Mouse (Mus musculus): ENCODE data around the gene Hipk2. TPM values are rescaled to one million over a fixed set of nuclear protein-coding genes. Genes with fewer than 3 reads are reported as not detected.

Gene Hipk2
- polyA plus RNA-seq, 1 experiment from 2014 or later: 36.6 TPM

- H3K27ac ChIP-seq: no peak overlapping the region
- no peaks in the 10 kb centered on the region for H3K27me3 ChIP-seq
- ATAC-seq (ENCODE audit: low FRiP score): no peak
- H3K9ac ChIP-seq: no peak overlapping the region
- no peak overlapping the region for H3K4me3 ChIP-seq (replicated peaks)
- no peaks in the 10 kb centered on the region for H3K9me3 ChIP-seq
- no peak overlapping the region for H3K4me2 ChIP-seq
- WGBS: 77% methylated on average over 4 of the region's 4 CpGs
- peaks cover 16% of the 10 kb centered on the region for H3K36me3 ChIP-seq (replicated peaks)
- H3K4me1 ChIP-seq: no peaks in the 10 kb centered on the region
Observed at GRCm38 (mm10) chr6:38771061-38771667, 104.8 kb downstream of the Hipk2 start.

DNA sequence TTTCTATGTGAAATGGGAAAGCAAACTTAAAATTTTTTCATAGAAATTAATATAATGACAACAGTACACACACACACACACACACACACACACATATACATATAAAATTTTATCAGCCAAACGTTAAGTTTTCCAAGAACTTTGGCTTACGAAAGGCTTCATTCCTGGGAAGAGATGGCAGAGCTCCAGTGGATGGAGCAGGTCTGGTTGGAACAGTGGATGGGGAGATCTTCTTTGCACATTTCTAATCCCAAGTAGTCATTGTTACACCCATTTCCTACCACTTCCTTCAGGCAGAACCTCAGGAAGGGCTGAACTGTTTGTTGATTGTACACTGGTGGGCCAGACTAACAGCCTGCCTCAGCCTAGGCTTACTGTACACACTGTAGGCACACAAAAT lies 106.3 kb downstream of the Hipk2 start:
- H3K36me3 ChIP-seq (replicated peaks): peaks cover 22% of the 10 kb centered on the region
- no peaks in the 10 kb centered on the region for H3K4me1 ChIP-seq
- no peak overlapping the region for H3K9ac ChIP-seq
- no peaks in the 10 kb centered on the region for H3K9me3 ChIP-seq
- no peak overlapping the region for H3K4me2 ChIP-seq
- no peak overlapping the region for H3K27ac ChIP-seq
- H3K4me3 ChIP-seq (replicated peaks): no peak overlapping the region
- 93% methylated on average over 2 of the region's 2 CpGs for WGBS
- ATAC-seq (ENCODE audit: low FRiP score): no peak
- no peaks in the 10 kb centered on the region for H3K27me3 ChIP-seq

DNA sequence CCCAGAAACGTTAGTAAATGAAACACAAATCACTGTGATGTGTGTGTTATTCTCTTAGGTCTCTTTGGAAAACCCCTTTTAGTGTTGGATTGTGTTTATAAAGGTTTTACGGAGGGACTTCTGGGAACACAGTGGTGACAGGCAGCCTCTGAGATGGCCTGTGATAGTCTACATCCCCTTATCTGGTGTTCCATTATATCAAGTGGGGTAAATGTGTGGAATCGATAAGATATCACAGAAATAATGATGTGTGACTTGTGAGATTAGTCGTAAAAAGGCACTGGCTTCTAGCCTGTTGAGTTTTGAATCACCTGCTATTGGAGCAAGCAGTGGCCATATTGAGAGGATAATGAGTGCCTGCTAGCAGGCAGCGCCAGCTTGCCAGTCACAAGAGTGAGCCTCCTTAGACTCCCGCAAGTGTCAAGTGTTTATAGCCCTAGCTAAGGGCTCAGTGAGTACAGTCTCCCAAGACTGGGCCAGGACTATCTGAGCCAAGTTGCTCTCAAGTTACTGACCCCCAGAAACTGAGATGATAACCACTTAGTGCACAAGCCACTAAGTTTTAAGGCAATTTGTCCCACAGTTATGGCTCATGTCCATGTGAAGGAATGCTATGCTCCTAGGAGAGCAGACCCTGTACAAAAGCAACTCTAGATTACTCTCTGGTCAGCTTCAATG lies 113.2 kb downstream of the Hipk2 start:
- H3K9me3 ChIP-seq: no peaks in the 10 kb centered on the region
- peaks cover 21% of the 10 kb centered on the region for H3K36me3 ChIP-seq (replicated peaks)
- H3K4me2 ChIP-seq: no peak overlapping the region
- peaks cover 33% of the 10 kb centered on the region for H3K4me1 ChIP-seq
- H3K4me3 ChIP-seq (replicated peaks): no peak overlapping the region
- 66% methylated on average over 6 of the region's 6 CpGs for WGBS
- ATAC-seq (ENCODE audit: low FRiP score): no peak
- no peaks in the 10 kb centered on the region for H3K27me3 ChIP-seq
- H3K9ac ChIP-seq: no peak overlapping the region
- H3K27ac ChIP-seq: no peak overlapping the region

GRCm38 (mm10) chr6:38762006-38762405 lies 114.0 kb downstream of the Hipk2 start:
- no peak for ATAC-seq (ENCODE audit: low FRiP score)
- no peaks in the 10 kb centered on the region for H3K9me3 ChIP-seq
- H3K9ac ChIP-seq: no peak overlapping the region
- no peaks in the 10 kb centered on the region for H3K27me3 ChIP-seq
- H3K27ac ChIP-seq: no peak overlapping the region
- peaks cover 14% of the 10 kb centered on the region for H3K36me3 ChIP-seq (replicated peaks)
- peaks cover 36% of the 10 kb centered on the region for H3K4me1 ChIP-seq
- WGBS: 38% methylated on average over 7 of the region's 7 CpGs
- H3K4me2 ChIP-seq: no peak overlapping the region
- H3K4me3 ChIP-seq (replicated peaks): no peak overlapping the region

GRCm38 (mm10) chr6:38760911-38761706 lies 114.9 kb downstream of the Hipk2 start:
- Histone ChIP-seq H3K27me3 (no peaks in the 10 kb centered on the region), H3K27ac (no peak overlapping the region), H3K4me2 (no peak overlapping the region), H3K36me3 (replicated peaks) (0 out of 2 replicates have a peak, but pooled peaks cover 6% of the 10 kb centered on the region), H3K4me3 (replicated peaks) (no peak overlapping the region), H3K4me1 (peaks cover 38% of the 10 kb centered on the region), H3K9ac (no peak overlapping the region), H3K9me3 (no peaks in the 10 kb centered on the region)
- no peak for ATAC-seq (ENCODE audit: low FRiP score)
- 55% methylated on average over 6 of the region's 6 CpGs for WGBS

- WGBS: 12% methylated on average over 6 of the region's 6 CpGs
- Histone ChIP-seq H3K36me3 (replicated peaks) (no peaks in the 10 kb centered on the region), H3K4me2 (no peak overlapping the region), H3K27me3 (no peaks in the 10 kb centered on the region), H3K9ac (no peak overlapping the region), H3K27ac (peak overlapping the region; percentile 33; the same call in 1 of the 2 replicates), H3K4me3 (replicated peaks) (no peak overlapping the region), H3K9me3 (no peaks in the 10 kb centered on the region), H3K4me1 (peaks cover 38% of the 10 kb centered on the region)
- peak; percentile 60; the same call in 1 of the 2 replicates for ATAC-seq (ENCODE audit: low FRiP score)
Observed at GRCm38 (mm10) chr6:38759922-38760620, 115.9 kb downstream of the Hipk2 start.

DNA sequence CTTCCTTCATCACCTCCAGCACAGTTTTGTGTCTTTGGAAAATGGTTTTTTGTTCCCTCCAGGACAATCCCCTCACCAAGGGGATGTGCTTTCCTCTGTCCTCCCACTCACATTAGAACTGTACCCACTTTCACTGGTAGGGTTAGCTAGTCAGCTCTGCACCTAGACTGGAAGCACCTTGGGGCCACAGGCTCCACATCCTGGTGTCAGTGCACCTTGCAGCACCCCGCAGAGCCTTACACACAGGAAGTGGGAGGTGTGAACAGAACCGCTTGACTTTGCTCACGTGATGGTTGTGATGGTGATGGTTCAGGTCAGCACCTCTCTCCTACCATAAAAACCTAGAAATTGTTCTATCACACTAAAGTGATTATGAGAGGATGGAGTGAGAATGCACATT lies 116.8 kb downstream of the Hipk2 start:
- H3K4me2 ChIP-seq: no peak overlapping the region
- ATAC-seq (ENCODE audit: low FRiP score): no peak
- H3K9me3 ChIP-seq: no peaks in the 10 kb centered on the region
- no peaks in the 10 kb centered on the region for H3K27me3 ChIP-seq
- no peak overlapping the region for H3K27ac ChIP-seq
- 87% methylated on average over 3 of the region's 3 CpGs for WGBS
- H3K36me3 ChIP-seq (replicated peaks): no peaks in the 10 kb centered on the region
- no peak overlapping the region for H3K4me3 ChIP-seq (replicated peaks)
- H3K4me1 ChIP-seq: peaks cover 38% of the 10 kb centered on the region
- no peak overlapping the region for H3K9ac ChIP-seq

DNA sequence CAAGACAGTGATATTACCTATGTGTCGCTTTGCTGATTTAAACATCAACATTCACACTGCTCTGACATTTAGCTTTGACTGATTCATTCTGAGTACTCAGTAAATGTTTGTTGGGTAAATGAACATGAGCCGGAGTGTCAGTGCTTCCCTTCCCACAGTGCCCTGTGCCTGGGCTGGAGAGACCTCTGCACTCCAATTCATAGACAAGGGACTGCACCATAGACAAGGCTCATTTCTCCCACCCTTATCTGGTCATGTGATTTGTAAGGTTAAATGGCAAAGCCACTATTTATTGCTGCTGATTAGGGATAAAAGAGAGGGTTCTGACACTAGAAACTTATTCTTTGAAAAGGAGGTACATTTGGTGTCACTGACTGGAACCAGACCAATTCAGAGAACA lies 118.4 kb downstream of the Hipk2 start:
- Histone ChIP-seq H3K4me2 (no peak overlapping the region), H3K4me3 (replicated peaks) (no peak overlapping the region), H3K27ac (no peak overlapping the region), H3K9me3 (no peaks in the 10 kb centered on the region), H3K4me1 (peaks cover 35% of the 10 kb centered on the region), H3K36me3 (replicated peaks) (peaks cover 4% of the 10 kb centered on the region; the same call in 1 of the 2 replicates), H3K27me3 (no peaks in the 10 kb centered on the region), H3K9ac (no peak overlapping the region)
- ATAC-seq (ENCODE audit: low FRiP score): no peak
- 92% methylated on average over 2 of the region's 2 CpGs for WGBS

GRCm38 (mm10) chr6:38756968-38757367 lies 119.0 kb downstream of the Hipk2 start:
- WGBS: 92% methylated on average over 4 of the region's 4 CpGs
- no peak overlapping the region for H3K4me3 ChIP-seq (replicated peaks)
- peaks cover 4% of the 10 kb centered on the region; the same call in 1 of the 2 replicates for H3K36me3 ChIP-seq (replicated peaks)
- H3K27me3 ChIP-seq: no peaks in the 10 kb centered on the region
- H3K4me1 ChIP-seq: peaks cover 33% of the 10 kb centered on the region
- no peaks in the 10 kb centered on the region for H3K9me3 ChIP-seq
- H3K9ac ChIP-seq: no peak overlapping the region
- no peak for ATAC-seq (ENCODE audit: low FRiP score)
- H3K4me2 ChIP-seq: no peak overlapping the region
- no peak overlapping the region for H3K27ac ChIP-seq

DNA sequence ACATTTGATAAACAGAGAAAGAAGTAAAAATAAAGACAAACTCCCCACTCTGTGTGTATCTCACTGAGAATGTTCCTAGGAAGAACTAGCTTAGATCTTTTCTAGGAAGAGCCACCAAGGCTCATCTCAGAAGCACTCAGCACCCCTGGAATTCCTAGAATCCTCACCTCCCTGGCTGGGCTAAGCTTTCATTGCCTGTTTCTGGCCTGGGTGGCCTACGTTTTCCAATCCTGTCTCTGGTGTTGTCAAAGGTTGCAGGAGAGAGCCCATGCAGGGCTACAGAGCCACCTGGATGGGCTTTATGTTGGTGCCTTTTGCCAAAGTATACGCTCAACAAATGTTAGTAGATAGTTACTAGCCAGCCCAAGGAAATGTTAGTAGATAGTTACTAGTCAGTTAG lies 120.0 kb downstream of the Hipk2 start:
- H3K4me1 ChIP-seq: peaks cover 23% of the 10 kb centered on the region
- no peaks in the 10 kb centered on the region for H3K9me3 ChIP-seq
- H3K4me2 ChIP-seq: no peak overlapping the region
- H3K27me3 ChIP-seq: no peaks in the 10 kb centered on the region
- no peak overlapping the region for H3K4me3 ChIP-seq (replicated peaks)
- H3K9ac ChIP-seq: no peak overlapping the region
- peaks cover 4% of the 10 kb centered on the region; the same call in 1 of the 2 replicates for H3K36me3 ChIP-seq (replicated peaks)
- ATAC-seq (ENCODE audit: low FRiP score): no peak
- WGBS: 70% methylated on average over 2 of the region's 2 CpGs
- no peak overlapping the region for H3K27ac ChIP-seq

DNA sequence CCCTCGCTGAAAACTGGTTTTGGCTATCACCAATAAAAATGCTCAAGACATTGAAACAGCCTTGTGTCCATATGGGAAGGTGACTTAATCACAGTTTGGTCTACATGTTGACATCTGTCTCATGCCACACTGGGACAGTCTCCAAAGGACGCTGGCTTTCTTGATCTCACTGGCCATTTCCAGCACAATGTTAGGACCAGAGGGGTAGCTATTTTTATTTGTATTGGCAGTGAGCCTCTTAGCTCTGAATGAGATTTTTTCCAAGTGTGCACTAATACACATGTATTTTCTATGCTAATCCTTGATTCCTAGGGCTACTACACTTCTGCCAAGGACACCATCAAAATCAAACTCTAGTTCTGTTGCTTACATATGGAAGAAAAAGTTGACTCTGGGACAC lies 120.8 kb downstream of the Hipk2 start:
- no peak overlapping the region for H3K9ac ChIP-seq
- ATAC-seq (ENCODE audit: low FRiP score): no peak
- no peaks in the 10 kb centered on the region for H3K9me3 ChIP-seq
- WGBS: 96% methylated on average over 2 of the region's 2 CpGs
- peaks cover 5% of the 10 kb centered on the region; the same call in 1 of the 2 replicates for H3K36me3 ChIP-seq (replicated peaks)
- peaks cover 15% of the 10 kb centered on the region for H3K4me1 ChIP-seq
- no peak overlapping the region for H3K27ac ChIP-seq
- H3K4me2 ChIP-seq: no peak overlapping the region
- H3K27me3 ChIP-seq: no peaks in the 10 kb centered on the region
- no peak overlapping the region for H3K4me3 ChIP-seq (replicated peaks)

- H3K27me3 ChIP-seq: no peaks in the 10 kb centered on the region
- H3K4me2 ChIP-seq: no peak overlapping the region
- no peak overlapping the region for H3K27ac ChIP-seq
- H3K9me3 ChIP-seq: no peaks in the 10 kb centered on the region
- 88% methylated on average over 2 of the region's 2 CpGs for WGBS
- H3K4me1 ChIP-seq: peaks cover 5% of the 10 kb centered on the region; the same call in 1 of the 2 replicates
- ATAC-seq (ENCODE audit: low FRiP score): no peak
- H3K4me3 ChIP-seq (replicated peaks): no peak overlapping the region
- no peak overlapping the region for H3K9ac ChIP-seq
- H3K36me3 ChIP-seq (replicated peaks): peaks cover 6% of the 10 kb centered on the region; the same call in 1 of the 2 replicates
Observed at GRCm38 (mm10) chr6:38753729-38754128, 122.2 kb downstream of the Hipk2 start.

Data from forebrain, embryonic 12.5 days (tissue).